Mouse (Mus musculus) limb, embryonic 12.5 days (tissue): ENCODE results near the gene Sh2d7. TPM values are rescaled to one million over a fixed set of nuclear protein-coding genes. Genes with fewer than 3 reads are reported as not detected.
A peak's percentile ranks its signal among the peaks of the same experiment; 100 is the strongest.

Experiments
- ATAC-seq: fragments of 200-750 bp; cut with Nextera tagmentation; 2 replicates; pipeline ENCODE4 v1.8.0; 2017; ENCODE audit warnings: low read depth, moderate TSS enrichment; ENCODE audit not compliant: insufficient number of reproducible peaks, insufficient read depth, low FRiP score, low TSS enrichment
- H3K27ac ChIP-seq: fragments of 300-500 bp; sonication (generic); 2 replicates; pipeline ENCODE4 v1.5.1; 2016; ENCODE audit warnings: mild to moderate bottlenecking, moderate library complexity
- H3K27me3 ChIP-seq: fragments of 300-500 bp; sonication (generic); 2 replicates; pipeline ENCODE4 v1.6.1; 2016; ENCODE audit warnings: mild to moderate bottlenecking, moderate library complexity
- H3K36me3 ChIP-seq: fragments of 300-500 bp; sonication (generic); 2 replicates; pipeline ENCODE4 v1.6.1; 2016; ENCODE audit warnings: mild to moderate bottlenecking, moderate library complexity
- H3K4me1 ChIP-seq: fragments of 300-500 bp; sonication (generic); replicated peaks from 2 replicates; pipeline ENCODE4 v1.6.1; 2016
- H3K4me2 ChIP-seq: fragments of 300-500 bp; sonication (generic); 2 replicates; pipeline ENCODE4 v1.6.1; 2016; ENCODE audit warnings: mild to moderate bottlenecking, moderate library complexity
- H3K4me3 ChIP-seq: fragments of 300-500 bp; sonication (generic); replicated peaks from 2 replicates; pipeline ENCODE4 v1.5.1; 2016; ENCODE audit warnings: mild to moderate bottlenecking
- H3K9ac ChIP-seq: fragments of 300-500 bp; sonication (generic); replicated peaks from 2 replicates; pipeline ENCODE4 v1.6.1; 2016; ENCODE audit warnings: mild to moderate bottlenecking, moderate library complexity
- H3K9me3 ChIP-seq: fragments of 300-500 bp; sonication (generic); 2 replicates; pipeline ENCODE4 v1.6.1; 2016; ENCODE audit warnings: mild to moderate bottlenecking, moderate library complexity
- WGBS: fragments of 180-500 bp; shearing (Covaris S2); methylation state at CpG from one replicate; pipeline ENCODE4 v1.1.7; 2016; 5-methylcytosine and 5-hydroxymethylcytosine counted together
- polyA plus RNA-seq: library from polyadenylated mRNA; unstranded; fragments of >200 nt; fragmentation: Nextera tagmentation; extraction: Ambion mirVana; gene quantifications from 2 replicates; pipeline ENCODE4 v1.2.1, GENCODE M21; 2016

Gene Sh2d7
- polyA plus RNA-seq = not detected in 2 replicates

DNA sequence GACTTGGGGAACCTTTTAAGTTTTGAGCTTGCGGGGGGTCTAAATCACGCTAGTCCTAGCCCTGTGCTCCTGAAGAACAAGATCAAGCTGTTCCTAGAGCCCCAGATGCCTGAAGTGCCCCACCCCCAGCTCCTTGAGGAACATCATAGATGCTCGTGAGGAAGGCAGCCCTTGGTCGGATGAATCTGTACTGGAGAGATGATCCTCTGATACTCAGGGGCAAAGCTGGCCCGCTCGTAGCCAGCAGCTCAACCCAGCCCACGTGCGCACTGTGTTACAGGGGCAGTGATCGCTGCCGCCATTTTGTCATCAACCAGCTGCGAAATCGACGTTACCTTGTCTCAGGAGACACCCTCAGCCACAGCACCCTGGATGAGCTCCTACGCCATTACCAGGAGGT lies at the start of gene Sh2d7:
Gene Sh2d7, plus strand, starts transcription at position 301 of the 400 bp plus-strand sequence.
- no peak within 1 kb of the TSS for H3K4me3 ChIP-seq
- no peak within 1 kb of the TSS for H3K4me2 ChIP-seq
- 90% methylated on average over 14 of the region's 14 CpGs for WGBS
- H3K9me3 ChIP-seq = no peaks in the 10 kb centered on the region
- H3K27ac ChIP-seq = no peak within 1 kb of the TSS
- no peak within 1 kb of the TSS for H3K9ac ChIP-seq
- ATAC-seq = no peak
- H3K4me1 ChIP-seq = peaks cover 8% of the 10 kb centered on the region
- H3K36me3 ChIP-seq = no peaks in the 10 kb centered on the region
- no peaks in the 10 kb centered on the region for H3K27me3 ChIP-seq

DNA sequence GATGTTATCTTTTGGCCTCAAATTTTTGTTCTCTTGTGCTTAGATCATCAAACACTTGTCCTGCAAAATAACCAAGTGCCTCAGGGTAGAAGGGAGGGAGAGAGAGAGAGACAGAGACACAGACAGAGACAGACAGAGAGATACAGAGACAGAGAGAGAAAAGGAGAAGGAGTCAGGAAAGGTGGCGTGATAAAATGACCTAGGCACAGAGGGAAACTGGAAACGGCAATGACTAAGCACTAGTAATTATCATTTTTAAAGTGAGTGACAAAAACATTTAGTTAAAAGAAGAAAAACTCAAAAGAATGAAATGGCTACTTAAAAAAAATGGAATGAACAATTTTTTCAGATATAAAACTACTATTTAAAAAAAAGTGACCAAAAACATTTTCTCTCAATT lies 49.2 kb upstream of the Sh2d7 start:
- H3K9ac ChIP-seq = no peak overlapping the region
- H3K4me3 ChIP-seq = no peak overlapping the region
- WGBS = 75% methylated on average over 2 of the region's 2 CpGs
- H3K36me3 ChIP-seq = no peaks in the 10 kb centered on the region
- no peaks in the 10 kb centered on the region for H3K27me3 ChIP-seq
- no peaks in the 10 kb centered on the region for H3K4me1 ChIP-seq
- no peak for ATAC-seq
- H3K4me2 ChIP-seq = no peak overlapping the region
- H3K27ac ChIP-seq = no peak overlapping the region
- no peaks in the 10 kb centered on the region for H3K9me3 ChIP-seq

DNA sequence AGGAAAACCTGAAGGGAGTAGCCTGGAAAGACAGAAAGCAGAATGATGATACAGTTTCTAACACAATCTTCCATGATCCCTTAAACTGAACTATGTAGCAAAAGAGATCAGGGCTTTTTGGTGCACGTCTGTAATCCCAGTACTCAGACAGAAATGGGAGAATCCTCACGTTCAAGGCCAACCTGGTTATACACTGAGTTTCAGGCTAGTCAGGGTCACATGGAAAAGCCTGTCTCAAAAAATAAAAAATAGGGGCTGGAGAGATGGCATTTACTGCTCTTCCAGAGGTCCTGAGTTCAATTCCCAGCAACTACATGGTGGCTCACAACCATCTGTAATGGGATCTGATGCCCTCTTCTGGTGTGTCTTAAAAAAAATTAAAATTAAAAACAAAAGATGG lies 48.4 kb upstream of the Sh2d7 start:
- no peak overlapping the region for H3K4me2 ChIP-seq
- no peaks in the 10 kb centered on the region for H3K36me3 ChIP-seq
- H3K27me3 ChIP-seq = no peaks in the 10 kb centered on the region
- ATAC-seq = no peak
- no peak overlapping the region for H3K9ac ChIP-seq
- no peaks in the 10 kb centered on the region for H3K9me3 ChIP-seq
- no peaks in the 10 kb centered on the region for H3K4me1 ChIP-seq
- no peak overlapping the region for H3K4me3 ChIP-seq
- no peak overlapping the region for H3K27ac ChIP-seq
- 85% methylated on average over 2 of the region's 2 CpGs for WGBS

DNA sequence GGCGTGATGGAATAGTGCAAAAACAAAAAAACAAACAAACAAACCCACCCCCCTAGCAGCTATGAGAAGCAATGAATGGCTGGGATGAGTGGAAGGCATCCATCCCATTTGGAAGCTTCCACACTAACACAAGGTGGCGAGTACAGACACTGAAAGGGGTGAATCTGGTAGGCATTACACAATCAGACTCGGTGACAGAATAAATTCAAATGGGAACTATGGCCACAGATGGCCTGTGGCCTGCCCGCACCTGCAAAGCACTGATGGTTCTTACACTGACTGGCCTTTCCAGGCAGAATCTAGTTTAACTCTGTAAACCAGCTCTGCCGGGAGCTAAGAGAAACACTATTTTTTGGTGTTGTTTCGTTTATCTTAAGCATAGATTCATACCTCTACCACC lies 39.5 kb upstream of the Sh2d7 start:
- Histone ChIP-seq H3K4me3 (no peak overlapping the region), H3K27me3 (peaks cover 16% of the 10 kb centered on the region), H3K4me1 (peaks cover 17% of the 10 kb centered on the region), H3K4me2 (no peak overlapping the region), H3K9me3 (no peaks in the 10 kb centered on the region), H3K27ac (no peak overlapping the region), H3K36me3 (no peaks in the 10 kb centered on the region), H3K9ac (no peak overlapping the region)
- no peak for ATAC-seq
- 84% methylated on average over 6 of the region's 6 CpGs for WGBS

DNA sequence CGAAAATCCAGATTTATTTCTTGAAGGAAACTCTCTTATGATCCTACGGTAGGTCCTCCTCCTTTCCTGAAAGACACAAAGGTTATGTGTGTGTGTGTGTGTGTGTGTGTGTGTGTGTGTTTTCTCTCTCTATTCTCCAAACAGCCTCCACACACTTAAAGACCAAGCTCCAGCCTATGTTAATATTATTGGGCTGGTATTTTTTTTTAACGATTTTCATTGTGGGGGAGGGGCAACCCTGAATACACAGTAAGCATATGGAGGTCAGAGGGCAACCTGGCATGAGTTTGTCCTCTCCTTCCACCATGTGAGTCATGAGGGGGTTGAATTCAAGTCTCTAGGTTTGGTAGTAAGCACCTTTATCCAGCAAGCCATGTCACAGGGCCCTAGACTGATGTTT lies 39.0 kb upstream of the Sh2d7 start:
- 84% methylated on average over 3 of the region's 3 CpGs for WGBS
- no peak for ATAC-seq
- Histone ChIP-seq H3K36me3 (no peaks in the 10 kb centered on the region), H3K27me3 (peaks cover 16% of the 10 kb centered on the region), H3K9ac (no peak overlapping the region), H3K4me1 (peaks cover 17% of the 10 kb centered on the region), H3K4me2 (no peak overlapping the region), H3K9me3 (no peaks in the 10 kb centered on the region), H3K4me3 (no peak overlapping the region), H3K27ac (no peak overlapping the region)

DNA sequence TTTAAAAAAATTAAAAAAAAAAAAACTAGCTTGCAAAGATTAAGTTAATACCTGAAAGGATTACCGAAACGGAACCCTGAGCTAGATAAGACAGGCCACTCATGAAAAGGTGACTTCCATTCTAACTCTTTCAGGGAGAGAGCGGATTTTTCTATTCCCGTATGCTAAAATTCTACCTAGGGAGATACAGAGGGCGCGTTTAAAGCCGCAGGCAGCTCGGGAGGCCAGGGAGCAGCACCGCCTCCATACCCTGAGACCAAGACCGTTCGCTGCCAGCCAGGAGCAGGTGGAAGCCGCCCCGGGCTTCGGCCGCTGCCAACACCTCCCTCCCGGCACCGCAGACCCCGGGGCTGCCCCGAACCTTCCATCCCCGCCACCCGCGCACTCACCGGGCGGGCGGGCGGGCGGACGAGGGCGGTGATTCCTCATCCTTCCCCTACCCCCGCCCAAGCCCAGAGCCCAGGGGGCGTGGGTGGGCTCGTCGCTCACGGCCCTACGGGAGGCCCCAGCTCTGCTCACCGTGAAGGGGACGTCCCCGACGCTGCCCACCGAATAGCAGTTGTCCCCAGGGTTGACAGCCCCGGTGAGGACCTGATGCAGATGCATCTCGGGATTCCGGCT lies 37.8 kb upstream of the Sh2d7 start:
- H3K4me2 ChIP-seq = peak overlapping the region; percentile 98
- H3K4me1 ChIP-seq = peaks cover 17% of the 10 kb centered on the region
- ATAC-seq = peak; percentile 26; the same call in 1 of the 2 replicates
- H3K27me3 ChIP-seq = peaks cover 16% of the 10 kb centered on the region
- H3K36me3 ChIP-seq = no peaks in the 10 kb centered on the region
- H3K4me3 ChIP-seq = peak overlapping the region; percentile 80
- no peak overlapping the region for H3K27ac ChIP-seq
- WGBS = under 1% methylated on average over 43 of the region's 43 CpGs
- peak overlapping the region; percentile 77 for H3K9ac ChIP-seq
- no peaks in the 10 kb centered on the region for H3K9me3 ChIP-seq

DNA sequence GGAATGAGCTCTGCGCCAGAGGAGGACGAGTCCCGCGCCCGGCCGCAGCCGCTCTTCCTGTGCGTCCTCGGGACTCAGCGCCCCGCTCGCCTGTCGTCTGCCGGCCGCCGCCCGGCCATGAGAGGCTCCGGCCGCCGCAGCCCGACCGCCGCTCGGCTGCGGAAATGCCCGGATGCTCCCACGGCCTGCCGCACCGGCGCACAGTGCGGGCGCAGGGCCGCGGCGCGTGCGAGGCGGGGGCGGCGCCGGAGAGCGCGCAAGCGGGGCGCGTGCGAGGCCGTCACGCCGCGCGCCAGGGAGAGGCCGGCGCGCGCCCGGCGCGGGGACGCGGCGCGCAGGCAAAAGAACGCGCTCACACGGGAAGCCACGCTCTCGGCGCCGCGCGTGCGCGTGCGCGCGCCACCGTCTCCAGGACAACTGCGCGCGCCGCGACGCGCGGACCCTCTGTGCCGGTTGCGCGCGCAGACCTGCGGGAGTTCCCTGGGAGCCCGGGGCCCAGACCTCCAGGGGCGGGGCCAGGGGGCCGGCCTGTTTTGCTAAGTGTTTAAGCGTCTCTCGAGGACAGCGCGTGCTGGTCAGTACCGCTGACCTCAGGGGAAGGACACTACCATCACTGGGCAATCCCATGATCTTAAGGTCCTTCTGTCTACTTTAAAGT lies 37.2 kb upstream of the Sh2d7 start, which contains the start of gene Dmxl2:
Gene Dmxl2, minus strand, starts transcription at position 174 of the 658 bp plus-strand sequence.
- peak; percentile 88 for ATAC-seq
- H3K4me3 ChIP-seq = peak within 1 kb of the TSS; percentile 80
- H3K9me3 ChIP-seq = no peaks in the 10 kb centered on the region
- no peaks in the 10 kb centered on the region for H3K36me3 ChIP-seq
- H3K27me3 ChIP-seq = peaks cover 16% of the 10 kb centered on the region
- H3K4me2 ChIP-seq = peak within 1 kb of the TSS; percentile 98
- H3K9ac ChIP-seq = peak within 1 kb of the TSS; percentile 77
- under 1% methylated on average over 99 of the region's 99 CpGs for WGBS
- no peak within 1 kb of the TSS for H3K27ac ChIP-seq
- H3K4me1 ChIP-seq = peaks cover 17% of the 10 kb centered on the region

DNA sequence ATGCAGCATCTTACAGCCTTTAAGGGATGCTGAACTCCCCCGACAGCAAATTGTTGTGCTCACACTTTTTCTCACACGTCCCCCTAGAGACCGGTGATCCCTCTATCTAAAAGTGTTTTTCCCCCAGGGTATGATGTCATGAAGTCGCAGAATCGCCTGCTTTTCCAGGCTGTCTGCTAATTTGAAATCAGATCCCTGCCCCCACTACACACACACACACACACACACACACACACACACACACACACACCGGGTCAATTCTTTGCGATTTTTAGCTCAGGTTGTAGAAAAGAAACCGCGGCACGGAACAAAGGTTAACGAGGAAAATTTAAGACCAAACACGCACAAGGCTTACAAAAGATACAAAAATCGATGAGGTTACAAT lies 36.7 kb upstream of the Sh2d7 start:
- no peak for ATAC-seq
- Histone ChIP-seq H3K4me2 (peak overlapping the region; percentile 98), H3K9me3 (no peaks in the 10 kb centered on the region), H3K36me3 (no peaks in the 10 kb centered on the region), H3K4me3 (peak overlapping the region; percentile 80), H3K27ac (no peak overlapping the region), H3K9ac (peak overlapping the region; percentile 77; the same call in 1 of the 2 replicates), H3K4me1 (peaks cover 17% of the 10 kb centered on the region), H3K27me3 (peaks cover 16% of the 10 kb centered on the region)
- WGBS = 5% methylated on average over 13 of the region's 13 CpGs

DNA sequence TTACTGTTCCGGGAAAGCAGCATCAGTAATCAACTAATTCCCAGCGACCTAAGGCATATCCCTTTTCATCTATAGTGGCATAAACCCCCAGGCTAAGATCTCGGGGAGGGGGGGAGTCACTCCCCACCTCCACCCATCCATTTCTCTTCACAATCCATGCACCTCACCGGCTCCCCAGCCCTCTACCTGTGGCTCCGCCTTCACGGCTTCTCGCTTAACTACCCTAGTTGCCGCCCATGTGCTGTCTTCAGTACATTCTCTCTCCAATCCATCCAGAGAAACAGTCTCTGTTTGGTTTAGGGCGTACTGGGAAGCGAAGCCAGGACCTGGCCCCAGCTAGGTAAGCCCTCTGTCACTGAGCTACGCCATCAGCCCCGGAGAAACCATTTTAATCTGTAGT lies 35.9 kb upstream of the Sh2d7 start:
- H3K4me1 ChIP-seq = peaks cover 17% of the 10 kb centered on the region
- H3K9ac ChIP-seq = no peak overlapping the region
- H3K4me2 ChIP-seq = peak overlapping the region; percentile 98; the same call in 1 of the 2 replicates
- no peaks in the 10 kb centered on the region for H3K36me3 ChIP-seq
- no peaks in the 10 kb centered on the region for H3K9me3 ChIP-seq
- no peak overlapping the region for H3K27ac ChIP-seq
- no peak overlapping the region; the same call in 1 of the 2 replicates for H3K4me3 ChIP-seq
- 12% methylated on average over 12 of the region's 12 CpGs for WGBS
- peaks cover 16% of the 10 kb centered on the region for H3K27me3 ChIP-seq
- ATAC-seq = no peak

DNA sequence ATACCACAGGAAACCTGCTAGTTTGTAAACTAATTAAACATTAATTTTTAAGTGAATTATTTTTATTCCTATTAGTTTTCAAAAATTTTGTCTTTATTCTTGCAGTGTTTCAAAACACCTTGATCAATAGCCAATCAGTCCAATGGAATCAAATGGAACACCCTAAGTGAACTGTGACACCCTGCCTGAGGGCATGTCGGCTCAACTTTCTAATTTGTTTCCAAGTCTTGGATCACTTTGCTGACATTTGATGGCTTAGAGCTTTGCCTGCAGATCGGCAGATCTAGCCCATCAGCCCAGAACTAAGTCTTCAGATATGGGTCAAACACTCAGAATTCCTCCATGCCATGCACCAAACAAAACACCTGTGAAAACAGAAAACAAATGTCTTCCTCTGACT lies 22.8 kb upstream of the Sh2d7 start:
- H3K27me3 ChIP-seq = no peaks in the 10 kb centered on the region
- no peaks in the 10 kb centered on the region for H3K36me3 ChIP-seq
- no peaks in the 10 kb centered on the region for H3K9me3 ChIP-seq
- WGBS = 68% methylated on average over 2 of the region's 2 CpGs
- no peak overlapping the region for H3K4me3 ChIP-seq
- no peaks in the 10 kb centered on the region for H3K4me1 ChIP-seq
- H3K4me2 ChIP-seq = no peak overlapping the region
- ATAC-seq = no peak
- no peak overlapping the region for H3K27ac ChIP-seq
- no peak overlapping the region for H3K9ac ChIP-seq

DNA sequence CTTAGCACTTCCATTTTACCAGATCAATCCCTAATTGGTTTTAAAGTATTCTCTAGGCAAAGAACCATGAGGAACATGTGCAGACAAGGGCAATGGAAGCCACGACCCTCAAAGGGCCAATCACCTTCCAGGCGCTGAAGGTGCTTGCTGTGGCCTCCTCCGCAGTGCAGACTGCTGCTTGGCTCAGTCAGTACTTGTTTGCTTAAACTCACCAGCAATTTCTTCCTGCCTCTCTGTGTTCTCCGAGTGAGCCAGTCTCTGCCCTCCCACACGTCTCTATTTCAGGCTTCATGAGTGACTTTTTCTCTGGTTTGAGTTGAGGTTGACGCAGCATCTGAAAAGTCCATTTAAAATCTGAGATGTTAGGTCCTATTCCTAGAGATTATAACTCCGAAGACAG lies 19.9 kb upstream of the Sh2d7 start:
- Histone ChIP-seq H3K27ac (no peak overlapping the region), H3K9ac (no peak overlapping the region), H3K36me3 (no peaks in the 10 kb centered on the region), H3K4me2 (no peak overlapping the region), H3K4me1 (no peaks in the 10 kb centered on the region), H3K4me3 (no peak overlapping the region), H3K27me3 (no peaks in the 10 kb centered on the region), H3K9me3 (no peaks in the 10 kb centered on the region)
- no peak for ATAC-seq
- 63% methylated on average over 7 of the region's 7 CpGs for whole genome bisulfite sequencing
